Mouse (Mus musculus): ENCODE data around the gene Lmnb2. TPM values are rescaled to one million over a fixed set of nuclear protein-coding genes. Genes with fewer than 3 reads are reported as not detected.

Lmnb2 gene
- polyA plus RNA-seq, 1 experiment, result 66.4 TPM

DNA sequence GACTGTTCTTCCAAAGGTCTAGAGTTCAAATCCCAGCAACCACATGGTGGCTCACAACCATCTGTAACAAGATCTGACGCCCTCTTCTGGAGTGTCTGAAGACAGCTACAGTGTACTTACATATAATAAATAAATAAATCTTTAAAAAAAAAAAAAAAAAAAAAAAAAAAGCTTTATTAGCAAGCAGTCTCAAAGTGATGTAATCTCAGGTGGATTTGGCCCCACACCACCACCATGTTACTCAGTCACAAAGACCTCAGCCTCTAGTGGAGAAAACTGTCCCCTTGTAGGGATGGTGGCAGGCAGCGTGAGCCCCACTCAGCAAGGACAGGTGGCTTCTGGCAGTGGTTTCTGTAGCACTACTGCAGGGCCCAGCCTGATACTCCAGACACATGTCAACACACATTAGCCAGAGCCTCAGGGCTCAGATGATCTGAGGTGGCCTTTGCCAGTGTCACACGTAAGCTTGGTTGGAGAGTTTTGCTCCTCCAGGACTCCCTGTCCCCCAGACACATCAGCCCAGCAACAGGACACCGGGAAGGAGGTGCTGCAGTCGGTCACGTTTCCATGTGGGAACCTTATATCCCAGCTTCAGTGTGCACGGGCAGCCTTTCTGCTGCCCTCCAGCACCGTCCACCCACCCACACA, 4.6 kb downstream of the Lmnb2 start:
- TF ChIP-seq MAX (IDR thresholded peaks at IDR 0.05) (no peak), CTCF (IDR thresholded peaks at IDR 0.05; ENCODE audit: control insufficient read depth, insufficient read depth, insufficient read length) (no peak), MYOD1 (IDR thresholded peaks at IDR 0.05; ENCODE audit: control insufficient read depth, insufficient read length, low read depth) (no peak), USF1 (IDR thresholded peaks at IDR 0.05; ENCODE audit: low read depth) (no peak), FOSL1 (IDR thresholded peaks at IDR 0.05; ENCODE audit: insufficient read depth, low read length, poor library complexity, severe bottlenecking) (no peak), MYOG (IDR thresholded peaks at IDR 0.05; ENCODE audit: control insufficient read depth, extremely low read depth, insufficient read length) (no peak), CEBPB (IDR thresholded peaks at IDR 0.05; ENCODE audit: low read depth) (no peak)
- peaks cover 71% of the 10 kb centered on the region for H3K79me2 ChIP-seq (ENCODE audit: control insufficient read depth, insufficient read depth)
- peaks cover 28% of the 10 kb centered on the region for H3K36me3 ChIP-seq (ENCODE audit: control insufficient read depth, insufficient read depth)
- H3K27me3 ChIP-seq (ENCODE audit: control insufficient read depth, insufficient read depth, insufficient read length), result no peaks in the 10 kb centered on the region
- H3ac ChIP-seq (ENCODE audit: control insufficient read depth, insufficient read length, low read depth), result peak overlapping the region; percentile 3
- H3K4me3 ChIP-seq (ENCODE audit: insufficient read depth, poor library complexity, severe bottlenecking), result no peak overlapping the region
- H3K79me3 ChIP-seq (ENCODE audit: low read depth), result peaks cover 22% of the 10 kb centered on the region

GRCm38 (mm10) chr10:80911891-80912290, 6.2 kb downstream of the Lmnb2 start:
- no peaks in the 10 kb centered on the region for H3K27me3 ChIP-seq (ENCODE audit: control insufficient read depth, insufficient read depth, insufficient read length)
- TF ChIP-seq CEBPB (IDR thresholded peaks at IDR 0.05; ENCODE audit: low read depth) (no peak), FOSL1 (IDR thresholded peaks at IDR 0.05; ENCODE audit: insufficient read depth, low read length, poor library complexity, severe bottlenecking) (no peak)
- H3K79me3 ChIP-seq (ENCODE audit: low read depth), result peaks cover 17% of the 10 kb centered on the region
- peaks cover 58% of the 10 kb centered on the region for H3K79me2 ChIP-seq (ENCODE audit: control insufficient read depth, insufficient read depth)
- no peak overlapping the region for H3ac ChIP-seq (ENCODE audit: control insufficient read depth, insufficient read length, low read depth)
- no peak overlapping the region for H3K4me3 ChIP-seq (ENCODE audit: insufficient read depth, poor library complexity, severe bottlenecking)
- peaks cover 38% of the 10 kb centered on the region for H3K36me3 ChIP-seq (ENCODE audit: control insufficient read depth, insufficient read depth)

GRCm38 (mm10) chr10:80911354-80911753, 6.7 kb downstream of the Lmnb2 start:
- TF ChIP-seq MYOG (IDR thresholded peaks at IDR 0.05; ENCODE audit: control insufficient read depth, extremely low read depth, insufficient read length), result no peak
- TF ChIP-seq MYOD1 (IDR thresholded peaks at IDR 0.05; ENCODE audit: control insufficient read depth, insufficient read length, low read depth), result peak; percentile 6
- Histone ChIP-seq H3K27me3 (ENCODE audit: control insufficient read depth, insufficient read depth, insufficient read length) (no peaks in the 10 kb centered on the region), H3K36me3 (ENCODE audit: control insufficient read depth, insufficient read depth) (peaks cover 41% of the 10 kb centered on the region)

DNA sequence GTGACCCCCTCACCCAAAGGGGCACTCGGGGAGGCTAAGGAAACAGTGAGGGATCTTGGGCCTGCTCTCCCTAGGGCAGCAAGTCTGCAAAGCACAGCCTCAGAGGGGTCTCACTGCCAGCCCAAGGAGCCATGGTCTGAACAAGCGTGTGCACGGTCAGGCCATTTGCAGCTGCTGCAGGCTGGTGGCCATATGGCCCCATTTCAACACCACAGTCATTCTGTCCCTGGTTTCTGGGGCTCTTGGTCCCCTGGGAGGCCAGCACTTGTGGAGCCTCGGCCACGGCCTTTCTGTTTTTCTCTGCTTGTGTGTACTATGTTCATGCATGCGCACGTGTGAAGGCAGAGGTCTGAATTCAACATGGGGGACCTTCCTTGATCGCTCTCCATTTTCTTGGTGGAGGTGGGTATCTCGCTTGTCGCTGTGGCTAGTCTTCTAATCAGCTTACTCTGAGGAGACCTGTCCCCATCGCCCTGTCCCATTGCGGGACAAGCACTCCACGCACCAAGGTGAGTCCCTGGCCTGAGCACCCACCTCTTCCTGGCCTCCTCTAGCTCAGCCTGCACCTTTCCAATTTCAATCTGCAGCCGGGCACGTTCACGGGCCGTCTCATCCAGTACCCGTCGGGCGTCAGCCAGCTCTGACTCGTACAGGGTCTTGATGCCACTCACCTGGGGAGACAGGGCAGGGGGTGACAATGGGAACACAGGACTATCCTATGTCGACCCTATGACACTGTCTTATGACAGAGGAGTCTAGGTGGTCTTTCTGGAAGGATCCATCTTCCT, 8.5 kb downstream of the Lmnb2 start:
- no peak overlapping the region for H3K4me3 ChIP-seq (ENCODE audit: insufficient read depth, poor library complexity, severe bottlenecking)

More at GRCm38 (mm10) chr10:80911354-80911753, 6.7 kb downstream of the Lmnb2 start:
- Histone ChIP-seq H3K79me3 (ENCODE audit: low read depth) (peaks cover 12% of the 10 kb centered on the region), H3K79me2 (ENCODE audit: control insufficient read depth, insufficient read depth) (peaks cover 52% of the 10 kb centered on the region), H3K4me3 (ENCODE audit: insufficient read depth, poor library complexity, severe bottlenecking) (no peak overlapping the region), H3ac (ENCODE audit: control insufficient read depth, insufficient read length, low read depth) (no peak overlapping the region)

GRCm38 (mm10) chr10:80904709-80905108, 13.3 kb downstream of the Lmnb2 start:
- peaks cover 9% of the 10 kb centered on the region for H3K79me2 ChIP-seq (ENCODE audit: control insufficient read depth, insufficient read depth)
- no peak overlapping the region for H3K4me3 ChIP-seq (ENCODE audit: insufficient read depth, poor library complexity, severe bottlenecking)
- H3K79me3 ChIP-seq (ENCODE audit: low read depth), result peaks cover 6% of the 10 kb centered on the region
- no peaks in the 10 kb centered on the region for H3K27me3 ChIP-seq (ENCODE audit: control insufficient read depth, insufficient read depth, insufficient read length)
- peaks cover 54% of the 10 kb centered on the region for H3K36me3 ChIP-seq (ENCODE audit: control insufficient read depth, insufficient read depth)
- no peak overlapping the region for H3ac ChIP-seq (ENCODE audit: control insufficient read depth, insufficient read length, low read depth)
- no peak for TF ChIP-seq CEBPB (IDR thresholded peaks at IDR 0.05; ENCODE audit: low read depth)
- no peak for TF ChIP-seq MYOG (IDR thresholded peaks at IDR 0.05; ENCODE audit: control insufficient read depth, extremely low read depth, insufficient read length)
- TF ChIP-seq USF1 (IDR thresholded peaks at IDR 0.05; ENCODE audit: low read depth), result no peak
- TF ChIP-seq CTCF (IDR thresholded peaks at IDR 0.05; ENCODE audit: control insufficient read depth, insufficient read depth, insufficient read length), result no peak
- TF ChIP-seq FOSL1 (IDR thresholded peaks at IDR 0.05; ENCODE audit: insufficient read depth, low read length, poor library complexity, severe bottlenecking), result no peak
- no peak for TF ChIP-seq MYOD1 (IDR thresholded peaks at IDR 0.05; ENCODE audit: control insufficient read depth, insufficient read length, low read depth)
- TF ChIP-seq MAX (IDR thresholded peaks at IDR 0.05), result no peak

More for the DNA sequence above, 8.5 kb downstream of the Lmnb2 start:
- no peak for TF ChIP-seq MYOD1 (IDR thresholded peaks at IDR 0.05; ENCODE audit: control insufficient read depth, insufficient read length, low read depth)
- TF ChIP-seq MAX (IDR thresholded peaks at IDR 0.05), result no peak
- no peak for TF ChIP-seq MYOG (IDR thresholded peaks at IDR 0.05; ENCODE audit: control insufficient read depth, extremely low read depth, insufficient read length)
- TF ChIP-seq USF1 (IDR thresholded peaks at IDR 0.05; ENCODE audit: low read depth), result no peak
- no peak for TF ChIP-seq CEBPB (IDR thresholded peaks at IDR 0.05; ENCODE audit: low read depth)
- TF ChIP-seq CTCF (IDR thresholded peaks at IDR 0.05; ENCODE audit: control insufficient read depth, insufficient read depth, insufficient read length), result no peak
- no peak for TF ChIP-seq FOSL1 (IDR thresholded peaks at IDR 0.05; ENCODE audit: insufficient read depth, low read length, poor library complexity, severe bottlenecking)
- H3K79me2 ChIP-seq (ENCODE audit: control insufficient read depth, insufficient read depth), result peaks cover 35% of the 10 kb centered on the region
- H3K27me3 ChIP-seq (ENCODE audit: control insufficient read depth, insufficient read depth, insufficient read length), result no peaks in the 10 kb centered on the region
- H3K79me3 ChIP-seq (ENCODE audit: low read depth), result peaks cover 3% of the 10 kb centered on the region
- H3K36me3 ChIP-seq (ENCODE audit: control insufficient read depth, insufficient read depth), result peaks cover 45% of the 10 kb centered on the region
- no peak overlapping the region for H3ac ChIP-seq (ENCODE audit: control insufficient read depth, insufficient read length, low read depth)

Data from C2C12 (cell line).